Mouse (Mus musculus): ENCODE data around the gene Pcnx.
"Not testable (repeated sequence)": the region's sequence is repeated elsewhere in the genome, so short reads cannot be mapped to it uniquely, and the experiment has no call there.

Gene Pcnx

DNA sequence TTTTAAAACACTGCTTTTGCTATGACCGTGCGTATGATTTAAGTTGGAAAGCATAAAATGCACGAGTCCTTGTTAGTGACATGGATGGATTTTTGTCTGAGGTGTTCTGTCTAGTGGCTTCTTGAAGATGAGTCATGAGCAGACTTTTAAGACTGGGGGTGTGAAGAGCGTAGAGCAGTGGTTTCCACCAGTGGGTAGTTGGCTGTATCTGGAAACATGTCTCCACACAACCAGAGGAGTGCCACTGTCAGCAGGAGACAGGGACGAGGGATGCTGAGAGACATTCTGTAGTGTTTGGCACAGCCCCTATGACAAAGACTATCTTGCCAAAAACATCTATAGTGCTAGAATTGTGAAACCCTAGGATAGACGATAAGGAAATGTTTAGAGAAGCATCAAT is 89.2 kb downstream of the Pcnx start:
- in situ Hi-C loops (cut with MseI, MboI): no loop called here

DNA sequence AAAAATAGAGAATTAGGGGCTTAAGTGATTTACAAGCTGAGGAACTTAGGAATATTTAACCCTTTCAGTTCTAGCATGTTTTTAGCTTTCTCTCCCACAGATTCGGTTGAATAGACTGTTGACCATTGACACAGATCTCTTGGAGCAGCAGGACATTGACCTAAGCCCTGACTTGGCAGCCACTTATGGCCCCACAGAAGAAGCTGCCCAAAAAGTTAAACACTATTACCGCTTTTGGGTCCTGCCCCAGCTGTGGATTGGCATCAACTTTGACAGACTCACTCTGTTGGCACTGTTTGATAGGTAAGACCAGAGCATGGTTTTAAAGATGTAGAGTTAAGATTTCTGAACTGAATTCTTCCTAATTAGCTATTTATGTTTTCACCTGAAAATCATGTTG is 90.2 kb downstream of the Pcnx start:
- in situ Hi-C loops (cut with MseI, MboI): no loop called here

DNA sequence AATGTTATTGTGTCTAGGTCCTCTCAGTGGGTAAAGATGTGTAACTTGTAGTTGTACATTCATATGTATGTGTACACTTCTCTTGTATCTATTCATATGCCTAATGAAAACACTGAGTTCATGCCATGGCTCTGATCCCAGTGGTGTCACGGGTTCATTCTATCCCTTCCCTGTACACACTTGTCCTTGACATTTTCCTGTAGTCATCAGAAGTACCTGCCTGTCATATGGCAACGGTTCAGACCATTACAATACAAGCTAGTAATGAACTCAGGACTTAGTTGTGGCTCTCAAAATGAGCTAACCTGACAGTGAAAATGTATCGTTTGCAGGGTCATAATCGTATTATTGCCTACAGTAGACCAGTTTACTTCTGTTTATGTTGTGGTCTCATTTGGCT is 98.5 kb downstream of the Pcnx start:
- in situ Hi-C loops (cut with MseI, MboI): no loop called here

DNA sequence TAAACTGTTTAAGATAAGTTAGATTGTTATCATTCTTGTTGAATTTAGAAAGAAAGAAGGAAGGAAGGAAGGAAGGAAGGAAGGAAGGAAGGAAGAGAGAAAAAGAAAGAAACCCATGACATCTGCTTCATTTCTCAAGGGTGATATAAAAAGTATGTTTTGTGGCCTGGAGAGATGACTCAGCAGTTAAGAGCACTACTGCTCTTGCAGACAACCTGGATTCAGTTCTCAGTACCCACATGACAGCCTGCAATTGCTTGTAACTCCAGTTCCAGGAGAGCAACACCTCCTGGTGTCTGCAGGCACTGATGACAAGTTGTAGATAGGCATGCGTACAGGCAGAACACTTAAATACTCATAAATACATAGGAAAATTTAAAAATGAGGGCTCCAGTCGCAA is 105.6 kb downstream of the Pcnx start:
- in situ Hi-C loops (cut with MseI, MboI): no loop called here

DNA sequence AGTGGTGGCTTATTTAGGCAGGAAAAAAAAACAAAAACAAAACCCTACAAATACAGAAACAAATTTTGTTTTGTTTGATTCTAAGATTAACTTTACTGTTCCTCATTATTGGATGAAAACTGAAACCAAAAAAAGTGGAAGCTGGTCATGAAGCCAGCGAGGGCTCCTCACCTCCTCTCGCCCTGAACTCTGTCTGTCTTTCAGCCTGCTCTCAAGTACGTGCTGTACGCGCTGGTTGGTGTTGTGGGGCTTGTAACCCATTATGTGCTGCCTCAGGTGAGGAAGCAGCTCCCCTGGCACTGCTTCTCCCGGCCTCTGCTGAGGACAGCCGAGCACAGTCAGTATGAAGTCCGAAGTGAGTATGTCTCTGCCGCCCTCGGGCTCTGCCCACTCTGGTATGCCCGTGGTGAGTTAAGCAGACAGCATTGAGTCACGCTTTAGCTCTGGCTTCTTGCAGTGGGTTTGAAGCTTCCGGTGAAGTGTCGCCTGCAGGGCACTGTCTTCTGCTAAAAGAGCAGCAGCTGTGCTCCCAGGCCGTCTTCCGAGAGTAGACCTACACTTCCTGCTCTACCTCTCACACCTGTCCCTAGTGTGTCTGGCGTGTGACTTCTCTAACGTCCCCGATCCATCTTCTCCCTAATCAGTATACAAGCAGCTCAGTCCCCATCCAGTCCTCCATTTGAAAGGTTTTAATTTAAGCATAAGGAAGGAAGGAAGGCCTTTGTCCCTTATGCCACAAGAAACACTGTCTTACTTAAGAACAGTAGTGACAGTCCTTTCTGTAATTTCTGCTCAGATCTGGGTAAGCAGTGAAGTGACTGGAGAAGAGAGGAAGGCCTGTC is 111.4 kb downstream of the Pcnx start:
- in situ Hi-C loops (cut with MseI, MboI): no loop called here

DNA sequence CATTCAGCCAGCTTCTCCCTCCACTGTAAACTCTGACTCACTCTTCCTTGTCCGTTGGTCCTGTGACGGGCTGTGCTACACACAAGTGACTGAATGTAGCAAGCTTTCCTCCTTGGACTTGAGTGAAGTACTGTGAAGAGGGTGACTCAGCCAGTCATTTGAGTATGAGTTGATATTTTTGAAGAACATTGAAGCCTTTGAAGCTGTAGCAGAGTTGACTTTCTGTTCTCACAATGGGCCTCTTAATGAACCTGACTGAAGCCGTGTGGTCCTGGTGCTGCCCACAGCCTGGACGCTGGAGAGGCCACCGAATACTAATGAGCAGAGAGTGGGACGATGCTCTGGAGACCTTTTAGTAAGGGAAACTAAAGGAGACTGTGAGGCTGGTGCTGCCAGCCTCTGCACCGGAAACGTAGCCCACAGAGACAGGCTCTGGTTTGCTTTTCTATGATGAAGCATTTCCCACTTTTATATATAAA is 112.1 kb downstream of the Pcnx start:
- in situ Hi-C loops (cut with MseI, MboI): no loop called here

DNA sequence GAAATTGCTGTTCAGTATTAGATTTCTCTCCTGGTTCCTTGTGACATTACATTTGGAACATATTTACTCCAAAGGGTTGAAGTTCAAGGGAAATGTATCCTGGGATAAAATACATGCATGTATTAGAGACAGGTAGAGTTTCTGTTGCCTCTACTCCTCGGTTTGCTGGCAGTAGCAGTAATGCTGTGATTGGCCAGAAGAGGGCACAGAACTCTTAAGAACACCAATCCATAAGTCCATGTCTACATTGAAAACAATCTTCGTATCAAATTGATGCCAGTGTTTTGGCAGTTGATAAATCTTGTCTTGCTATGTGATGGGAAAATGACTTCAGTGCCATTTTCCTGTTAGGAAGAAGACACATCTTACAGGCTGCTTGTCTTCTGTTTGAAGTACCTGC is 115.0 kb downstream of the Pcnx start:
- in situ Hi-C loops (cut with MseI, MboI): loop anchor here (25.0 kb wide), 5 partner anchors 137 to 1037 kb away; no protein-coding TSS in a partner anchor

DNA sequence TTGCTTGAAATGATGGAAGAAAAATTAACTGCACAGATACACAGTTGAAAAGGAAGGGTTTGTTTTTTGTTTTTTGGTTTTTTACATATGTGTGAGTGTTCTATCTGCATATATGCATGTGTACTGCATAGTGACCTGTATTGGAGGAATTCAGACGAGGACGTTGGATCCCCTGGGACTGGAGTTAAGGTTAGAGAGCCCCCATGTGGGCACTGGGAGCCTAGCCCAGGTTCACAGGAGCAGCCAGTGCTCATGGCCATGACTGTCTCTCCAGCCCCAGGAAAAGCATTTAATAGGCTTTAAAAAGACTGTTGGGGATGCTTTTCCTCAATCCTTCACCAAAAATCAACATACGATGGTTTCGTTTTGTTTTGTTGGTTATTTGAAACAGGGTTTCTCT is 117.5 kb downstream of the Pcnx start:
- in situ Hi-C loops (cut with MseI, MboI): loop anchor here (25.0 kb wide), 5 partner anchors 135 to 1035 kb away; no protein-coding TSS in a partner anchor

DNA sequence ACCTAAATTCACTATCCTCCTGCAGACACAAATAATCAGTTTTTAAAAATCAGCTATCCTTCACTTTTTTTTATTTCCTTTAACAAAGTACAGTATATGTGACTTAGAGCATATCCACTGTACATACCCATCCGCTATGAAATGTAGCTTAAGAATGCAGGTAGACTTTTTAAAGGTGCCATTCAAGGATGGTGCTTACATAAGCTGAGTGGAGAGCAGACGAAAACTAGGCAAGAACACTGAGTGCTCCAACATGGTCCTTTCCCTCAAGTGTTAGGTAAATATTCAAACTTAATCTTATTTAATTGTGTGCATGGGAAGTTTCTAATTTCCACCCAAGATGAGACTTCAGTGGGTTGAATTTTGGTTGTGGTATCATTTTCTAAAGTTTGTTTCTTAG is 119.5 kb downstream of the Pcnx start:
- in situ Hi-C loops (cut with MseI, MboI): loop anchor here (25.0 kb wide), 5 partner anchors 133 to 1033 kb away; no protein-coding TSS in a partner anchor

DNA sequence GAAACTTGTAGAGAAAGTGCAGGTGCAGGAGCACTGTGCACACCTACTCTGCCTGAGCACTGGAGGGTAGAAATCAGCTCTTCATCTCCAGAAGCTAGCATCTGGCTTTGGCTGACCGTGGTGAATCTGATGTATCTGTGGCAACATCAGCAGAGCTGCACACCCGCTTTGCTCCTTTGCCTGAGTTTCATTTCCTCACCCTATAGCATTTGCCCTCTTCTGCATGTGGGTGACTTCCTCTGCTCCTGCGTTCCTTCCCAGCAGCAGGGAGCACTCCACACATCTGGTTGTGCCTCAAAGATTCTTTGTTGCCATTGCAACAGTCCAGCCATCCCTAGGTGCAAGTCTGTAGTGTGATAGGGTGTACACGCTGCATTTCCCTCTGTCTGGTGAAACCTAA is 132.3 kb downstream of the Pcnx start:
- in situ Hi-C loops (cut with MseI, MboI): loop anchor here (25.0 kb wide), 5 partner anchors 120 to 1020 kb away; no protein-coding TSS in a partner anchor

DNA sequence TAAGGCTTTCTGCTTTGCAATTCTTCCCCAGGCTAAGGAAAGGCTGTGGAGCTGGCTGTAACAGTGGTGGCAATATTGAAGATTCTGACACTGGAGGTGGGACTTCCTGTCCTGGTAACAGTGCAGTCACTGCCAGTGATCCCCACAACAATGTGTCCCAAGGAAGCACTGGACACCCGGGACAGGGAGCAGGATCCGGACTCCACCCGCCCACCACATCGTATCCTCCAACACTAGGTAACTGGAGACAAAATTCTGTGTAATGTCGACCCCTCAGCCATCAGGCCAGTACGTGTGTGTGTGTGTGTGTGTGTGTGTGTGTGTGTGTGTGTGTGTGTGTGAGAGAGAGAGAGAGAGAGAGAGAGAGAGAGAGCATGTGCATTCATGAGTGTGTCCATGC is 133.2 kb downstream of the Pcnx start:
- in situ Hi-C loops (cut with MseI, MboI): loop anchor here (25.0 kb wide), 5 partner anchors 119 to 1019 kb away; no protein-coding TSS in a partner anchor

DNA sequence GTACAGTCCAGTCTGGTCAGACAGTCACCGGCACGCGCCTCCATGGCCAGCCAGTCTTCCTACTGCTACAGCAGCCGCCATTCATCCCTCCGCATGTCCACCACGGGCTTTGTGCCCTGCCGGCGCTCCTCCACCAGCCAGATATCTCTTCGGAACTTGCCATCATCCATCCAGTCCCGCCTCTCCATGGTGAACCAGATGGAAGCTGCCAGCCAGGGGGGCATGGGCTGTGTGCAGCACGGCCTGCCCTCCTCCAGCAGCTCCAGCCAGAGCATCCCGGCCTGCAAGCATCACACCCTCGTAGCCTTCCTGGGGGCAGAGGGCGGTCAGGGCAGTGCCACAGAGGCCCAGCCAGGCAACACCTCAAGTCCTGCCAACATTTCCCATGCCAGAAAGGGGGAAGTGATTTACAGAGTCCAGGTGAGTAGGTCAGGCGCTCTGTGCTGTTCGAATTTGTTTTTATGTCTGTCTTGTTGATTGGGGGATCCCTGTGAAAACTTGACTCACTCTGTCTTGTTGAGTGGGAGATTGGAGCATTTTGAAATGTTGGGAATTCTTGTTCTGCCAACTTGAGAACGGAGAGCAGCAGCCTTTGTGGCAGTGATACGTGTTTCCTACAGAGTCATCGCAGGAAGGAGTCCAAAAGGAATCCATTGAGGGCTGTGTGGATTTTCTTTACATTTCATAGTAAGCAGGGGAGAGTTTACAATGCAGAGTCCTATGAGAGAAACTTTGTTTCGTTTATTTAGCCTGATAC is 135.3 kb downstream of the Pcnx start:
- in situ Hi-C loops (cut with MseI, MboI): loop anchor here (25.0 kb wide), 5 partner anchors 117 to 1017 kb away; no protein-coding TSS in a partner anchor

DNA sequence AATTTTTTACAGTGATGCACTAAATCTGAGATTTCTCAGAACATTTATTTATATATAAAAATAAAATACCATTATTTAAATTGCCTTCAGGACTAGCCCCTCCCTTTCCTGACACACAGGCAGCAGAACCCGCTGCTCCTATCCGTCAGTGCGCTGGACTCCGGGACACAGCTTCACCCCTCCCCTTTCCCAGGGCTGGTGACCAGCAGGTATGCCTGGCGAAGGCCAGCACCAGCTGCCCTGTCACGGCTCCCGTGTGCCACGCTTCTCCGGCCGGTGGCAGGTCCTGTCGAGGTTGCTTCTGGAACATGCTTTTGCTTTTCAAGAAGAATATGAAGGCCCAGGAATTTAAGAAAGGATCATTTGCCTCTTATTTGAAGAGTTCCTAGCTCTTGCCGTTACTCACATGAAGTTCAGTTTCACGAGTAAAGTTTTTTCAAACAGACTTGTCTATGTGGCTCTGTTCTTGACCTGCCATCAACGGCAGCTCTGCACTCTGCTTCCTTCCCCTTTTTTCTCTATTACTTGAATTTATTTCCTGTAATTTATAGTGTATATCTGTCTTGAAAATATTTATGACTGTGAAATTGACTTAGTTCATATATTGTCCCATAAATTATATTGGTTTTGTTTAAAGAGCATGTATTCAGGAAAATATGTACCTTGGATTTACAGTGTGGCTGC is 137.0 kb downstream of the Pcnx start:
- in situ Hi-C loops (cut with MseI, MboI): loop anchor here (25.0 kb wide), 5 partner anchors 115 to 1015 kb away; no protein-coding TSS in a partner anchor

DNA sequence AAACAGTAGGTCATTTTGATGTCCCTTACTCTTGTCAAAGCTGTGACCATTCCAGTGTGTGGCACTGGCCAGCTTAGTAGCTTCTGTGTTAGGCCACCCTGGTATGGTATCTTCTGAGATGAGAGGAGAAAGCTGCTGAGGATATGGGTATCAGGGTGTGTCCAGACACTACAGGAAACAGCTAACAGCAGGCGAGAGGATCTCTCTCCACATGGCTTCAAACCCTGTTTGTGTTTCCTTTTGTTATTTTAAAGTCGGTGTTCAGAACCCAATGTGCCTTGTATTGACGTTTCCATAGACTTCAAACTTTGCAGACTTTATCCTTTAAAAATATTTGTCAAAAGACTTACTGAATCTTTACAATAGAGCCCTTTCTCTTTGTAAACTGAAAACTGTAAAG is 137.7 kb downstream of the Pcnx start:
- in situ Hi-C loops (cut with MseI, MboI): loop anchor here (25.0 kb wide), 5 partner anchors 115 to 1015 kb away; no protein-coding TSS in a partner anchor

DNA sequence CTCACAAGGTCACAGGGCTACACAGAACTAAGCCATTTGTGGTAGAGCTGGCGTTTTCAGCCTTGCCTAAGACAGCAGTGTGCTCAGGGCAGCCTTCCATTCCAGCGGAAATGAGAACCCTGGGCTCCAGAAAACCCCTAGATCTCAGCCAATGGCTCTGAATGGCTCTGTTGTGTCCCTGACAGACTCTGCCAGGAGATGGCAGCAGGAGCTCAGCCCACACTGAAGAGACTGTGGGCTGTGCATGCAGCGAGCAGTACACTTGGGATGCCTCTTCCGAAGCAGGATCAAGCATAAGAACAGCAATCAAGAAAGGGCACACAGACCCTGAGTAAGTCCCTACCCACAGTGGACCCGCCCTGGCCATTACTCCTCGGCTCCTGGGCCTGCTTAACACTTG is 142.9 kb downstream of the Pcnx start:
- in situ Hi-C loops (cut with MseI, MboI): not testable (repeated sequence)

DNA sequence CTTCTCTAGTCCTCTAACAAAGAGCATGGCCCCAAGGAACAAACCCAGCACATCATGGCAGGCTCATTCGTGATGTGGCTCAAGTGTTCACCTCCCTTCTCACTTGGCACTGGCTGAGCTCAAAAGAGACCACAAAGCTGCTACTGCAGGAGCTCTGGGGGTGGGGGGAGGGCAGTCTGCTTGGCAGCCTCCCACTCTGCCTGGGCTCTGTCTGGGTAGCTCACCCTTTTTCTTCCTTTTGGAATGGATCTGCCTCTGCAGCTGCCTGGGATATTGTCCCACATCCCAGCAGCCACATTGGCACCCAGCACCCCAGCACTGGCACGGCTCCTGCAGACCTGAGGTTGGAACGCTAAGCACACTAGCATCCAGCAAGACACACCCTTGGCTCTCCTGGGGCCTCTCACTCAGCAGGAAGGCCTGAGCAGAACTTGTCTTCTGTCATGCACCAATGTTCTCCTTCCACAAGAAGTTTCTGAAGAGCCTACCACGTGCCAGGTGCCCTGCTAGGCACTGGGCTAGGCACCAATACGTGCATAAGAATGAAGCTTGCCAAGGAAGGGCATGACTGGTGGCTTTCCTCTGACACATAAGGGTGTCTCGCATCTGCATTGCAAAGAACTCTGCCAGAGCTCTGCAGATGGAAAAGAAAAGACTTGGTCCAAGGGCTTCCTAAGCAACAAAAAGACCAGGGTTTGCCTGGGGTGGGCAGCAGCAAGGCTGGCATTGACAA is 166.2 kb downstream of the Pcnx start:
- in situ Hi-C loops (cut with MseI, MboI): not testable (repeated sequence)

DNA sequence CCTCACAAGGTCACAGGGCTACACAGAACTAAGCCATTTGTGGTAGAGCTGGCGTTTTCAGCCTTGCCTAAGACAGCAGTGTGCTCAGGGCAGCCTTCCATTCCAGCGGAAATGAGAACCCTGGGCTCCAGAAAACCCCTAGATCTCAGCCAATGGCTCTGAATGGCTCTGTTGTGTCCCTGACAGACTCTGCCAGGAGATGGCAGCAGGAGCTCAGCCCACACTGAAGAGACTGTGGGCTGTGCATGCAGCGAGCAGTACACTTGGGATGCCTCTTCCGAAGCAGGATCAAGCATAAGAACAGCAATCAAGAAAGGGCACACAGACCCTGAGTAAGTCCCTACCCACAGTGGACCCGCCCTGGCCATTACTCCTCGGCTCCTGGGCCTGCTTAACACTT is 173.7 kb downstream of the Pcnx start:
- in situ Hi-C loops (cut with MseI, MboI): not testable (repeated sequence)

DNA sequence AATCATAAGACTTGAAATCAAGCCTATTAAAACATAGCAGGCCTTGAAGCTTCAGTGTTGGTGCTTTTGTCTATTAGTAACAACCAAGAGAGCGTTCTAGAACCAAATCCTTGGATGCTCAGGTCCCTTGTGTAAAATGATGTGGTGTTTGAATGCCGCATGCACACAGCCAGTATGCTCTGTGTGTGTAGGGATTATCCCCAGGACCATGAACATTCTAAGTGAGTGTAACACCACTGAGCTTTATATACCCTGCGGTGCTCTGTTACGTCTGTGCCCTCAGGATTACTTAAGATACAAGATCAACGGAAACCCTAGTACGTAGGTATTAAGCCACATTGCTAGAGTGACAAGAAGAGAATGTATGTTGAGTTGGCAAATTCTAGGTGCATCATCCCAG is 174.2 kb downstream of the Pcnx start:
- in situ Hi-C loops (cut with MseI, MboI): not testable (repeated sequence)

DNA sequence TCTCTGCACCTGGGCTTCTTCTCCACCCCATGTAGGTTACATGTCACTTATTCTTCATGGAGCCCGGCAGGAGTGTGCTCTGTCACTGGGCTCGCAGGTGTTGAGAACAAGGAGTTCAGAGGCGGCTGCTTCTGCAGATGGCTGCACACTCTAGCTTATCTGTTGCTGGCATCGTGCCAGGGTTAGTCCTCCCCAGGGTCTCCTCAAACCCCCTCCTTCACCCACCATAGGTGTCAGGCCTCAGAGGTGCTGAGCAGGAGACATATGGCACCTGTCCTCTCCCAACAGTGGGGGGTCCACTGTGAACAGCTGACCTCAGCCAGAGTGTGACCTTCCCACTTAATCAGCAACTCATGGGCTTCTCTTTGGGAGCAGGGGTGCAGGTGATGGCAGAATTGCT is 184.3 kb downstream of the Pcnx start:
- in situ Hi-C loops (cut with MseI, MboI): not testable (repeated sequence)

All from mouse trophoblast stem cell (cell line).